ENCODE assay signal across 30 mouse cellular contexts in the genomic region with DNA sequence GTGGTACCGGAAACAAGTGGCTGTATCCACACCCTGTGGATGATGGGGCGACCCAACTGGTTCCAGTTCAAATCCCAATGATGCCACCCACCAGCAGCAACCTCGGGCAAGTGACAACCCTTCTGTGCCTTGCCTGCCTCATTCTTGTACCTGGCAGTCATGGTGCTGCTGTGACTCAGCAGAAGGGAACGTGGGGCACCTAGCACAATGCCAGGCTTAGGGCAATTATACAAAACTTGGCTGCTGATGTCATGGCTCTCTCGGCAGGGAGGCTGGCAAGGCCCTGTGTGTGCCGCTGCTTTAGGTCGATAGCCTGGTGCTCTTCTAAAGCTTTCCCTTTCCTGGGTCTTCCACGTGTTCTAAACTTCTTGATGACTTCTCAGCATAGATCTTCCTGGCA. TPM values are rescaled to one million over a fixed set of nuclear protein-coding genes. Genes with fewer than 3 reads are reported as not detected.
DNase-seq lines count a peak whose midpoint lies in the region; ATAC-seq and TF ChIP-seq lines count a peak whose summit lies in the region.
"Had no signal": no experiment of that assay in that cellular context is flagged by ENCODE, and none has a peak within 500 bp of the region (broad histone marks: within the 10 kb centered on the region; RNA-seq: fewer than 3 reads in every experiment).

No protein-coding gene starts in this region.

- 18% methylated on average over 8 of the region's 8 CpGs for WGBS in cerebellum, adult 2 months

- H3K27ac ChIP-seq in cerebellum, adult 2 months (ENCODE audit: insufficient read depth, low read length), result no peak overlapping the region
- H3K27ac ChIP-seq: embryonic facial prominence, embryonic 10.5 days; embryonic facial prominence, embryonic 13.5 days; forebrain, embryonic 10.5 days; forebrain, embryonic 13.5 days; heart, adult 2 months; heart, embryonic 10.5 days; heart, embryonic 13.5 days; hindbrain, embryonic 14.5 days; hindbrain, postnatal 0 days had no signal

- POLR2A ChIA-PET in Patski (lab: Charles Lee), result no interaction called here

- no peak for ATAC-seq in cerebellum, adult (ENCODE audit: insufficient number of reproducible peaks, low FRiP score, low TSS enrichment)
- peak; percentile 25 for ATAC-seq in Patski
- ATAC-seq: CD4-positive, CD25-positive, alpha-beta regulatory T cell, adult 4 months; forebrain, embryonic 13.5 days; forebrain, embryonic 16.5 days; hindbrain, postnatal 0 days; inflammation-experienced regulatory T-cells, adult 6 months; intestine, embryonic 16.5 days had no signal

- TF ChIP-seq POLR2A in cerebellum, adult 2 months (IDR thresholded peaks at IDR 0.05; ENCODE audit: borderline replicate concordance, insufficient read depth, low read length), result no peak

- no peak overlapping the region for H3K4me3 ChIP-seq in cerebellum, adult 2 months (replicated peaks; ENCODE audit: insufficient read depth, low read depth, low read length)
- H3K4me3 ChIP-seq: embryonic facial prominence, embryonic 10.5 days; embryonic facial prominence, embryonic 13.5 days; erythroblast, embryonic 14.5 days; forebrain, embryonic 10.5 days; forebrain, embryonic 13.5 days; heart, adult 2 months; heart, embryonic 10.5 days; heart, embryonic 13.5 days had no signal

- DNase-seq in cerebellum, adult 2 months, result peak; percentile 62 to 76
- DNase-seq in cerebellum, postnatal 10 days, result no peak
- DNase-seq in cerebellum, postnatal 36 days, result peak; percentile 58 to 63
- peak; percentile 65 for DNase-seq in Muller cell, postnatal 12 days (ENCODE audit: inconsistent ontology term)
- no peak for DNase-seq in Patski (ENCODE audit: low read depth, low spot score)
- DNase-seq in spleen, postnatal 36 days (ENCODE audit: low spot score in 2 of 2), result no peak
- no peak for DNase-seq in ovary, postnatal 14 days (ENCODE audit: low spot score)
- DNase-seq: adrenal gland, postnatal 10 days; adrenal gland, postnatal 36 days; embryo, embryonic 11 days; gastrocnemius, postnatal 10 days; gastrocnemius, postnatal 36 days; heart, adult 2 months; heart, postnatal 14 days; heart, postnatal 4 days; kidney, adult 18-20 months had no signal

- H3K27me3 ChIP-seq in cerebellum, adult 2 months (ENCODE audit: control insufficient read depth, insufficient read depth, low read length), result no peaks in the 10 kb centered on the region
- no peaks in the 10 kb centered on the region for H3K27me3 ChIP-seq in Patski
- H3K27me3 ChIP-seq: embryonic facial prominence, embryonic 13.5 days; forebrain, embryonic 13.5 days; heart, embryonic 13.5 days had no signal

- TF ChIP-seq CTCF in cerebellum, adult 2 months (IDR thresholded peaks at IDR 0.05; ENCODE audit: borderline replicate concordance, insufficient read depth, low read depth, low read length), result no peak
- no peak for TF ChIP-seq CTCF in Patski (IDR thresholded peaks at IDR 0.05)

- H3K4me1 ChIP-seq in cerebellum, adult 2 months (ENCODE audit: control insufficient read depth, insufficient read depth, low read length), result peaks cover 14% of the 10 kb centered on the region
- H3K4me1 ChIP-seq: embryonic facial prominence, embryonic 13.5 days; forebrain, embryonic 10.5 days; heart, embryonic 10.5 days; heart, embryonic 13.5 days had no signal

- CTCF ChIA-PET in Patski (lab: Charles Lee), result no interaction called here

- in situ Hi-C loops in Patski (cut with MboI; ENCODE audit: low pct_unique_long_range_greater_than_20kb), result no loop called here

RNA-seq across cellular contexts. Expression of a gene that starts 48.5 kb away (rescaled TPM):
- 28.3 and 29.8 TPM in 2 replicates for polyA plus RNA-seq in cerebellum, adult 2 months (2012; rRNA removed)
- 6.2 TPM for polyA plus RNA-seq in Patski (2021)
- polyA plus RNA-seq: CD4-positive, CD25-positive, alpha-beta regulatory T cell, adult 4 months had no signal

Comparison
In these comparisons a context has a peak if more than half of its experiments do, and no peak if none do; other contexts are left out.
1. DNase-seq: peak in cerebellum, adult 2 months (2 of 2), cerebellum, postnatal 36 days (2 of 2) and Muller cell, postnatal 12 days (single experiment); none in cerebellum, postnatal 10 days (0 of 2), Patski (single experiment), spleen, postnatal 36 days (0 of 2) and ovary, postnatal 14 days (single experiment).